Comparison of ENCODE assay signal across 1 mouse cellular context in the genomic region with DNA sequence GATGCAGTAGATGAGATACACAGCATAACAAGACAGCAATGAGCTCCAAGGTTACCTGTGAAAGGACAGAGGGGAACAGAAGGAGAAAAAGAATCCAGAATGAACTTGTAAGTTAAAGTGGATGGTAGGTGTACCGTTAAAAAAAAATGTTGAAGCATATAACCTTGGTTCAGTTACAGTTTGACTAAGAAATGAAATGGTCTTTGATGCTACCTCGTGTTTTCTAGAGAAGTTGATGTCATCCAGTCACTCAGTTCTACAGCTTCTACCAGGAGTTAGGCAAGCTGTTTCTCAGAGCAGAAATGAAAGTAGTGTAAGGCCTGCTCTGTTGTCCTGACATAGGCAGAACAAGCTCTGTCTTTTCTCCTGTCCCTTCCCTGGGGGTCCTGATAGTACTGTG.
TF ChIP-seq lines count a peak whose summit lies in the region.

No protein-coding gene starts in this region.

TF ChIP-seq in CH12.LX, 34 proteins besides CTCF, POLR2A, EP300 and RAD21 (continued from another document):
- TF ChIP-seq JUN (IDR thresholded peaks at IDR 0.05; ENCODE audit: insufficient read depth, low read depth, low read length) = peak; percentile 53; the same call in 1 of the 2 replicates
